Mouse (Mus musculus): ENCODE results near the gene Yipf1. TPM values are rescaled to one million over a fixed set of nuclear protein-coding genes. Genes with fewer than 3 reads are reported as not detected.

Gene Yipf1
- 73.0 and 82.7 TPM in 2 replicates for total RNA-seq (2015)
- total RNA-seq (2017), result 59.2 and 61.3 TPM in 2 replicates

- ATAC-seq (ENCODE audit: poor library complexity, severe bottlenecking), result peak; percentile 99
These were observed at the start of gene Yipf1 for GRCm38 (mm10) chr4:107313690-107314478. Gene Yipf1, plus strand, starts transcription at chr4:107314363.

- no peak for ATAC-seq (ENCODE audit: poor library complexity, severe bottlenecking)
These were observed 40.5 kb upstream of the Yipf1 start for GRCm38 (mm10) chr4:107273683-107274082.

- no peak for ATAC-seq (ENCODE audit: poor library complexity, severe bottlenecking)
These were observed 39.7 kb upstream of the Yipf1 start for GRCm38 (mm10) chr4:107274511-107274910.

GRCm38 (mm10) chr4:107278188-107278707 is 35.9 kb upstream of the Yipf1 start:
- no peak for ATAC-seq (ENCODE audit: poor library complexity, severe bottlenecking)

- no peak for ATAC-seq (ENCODE audit: poor library complexity, severe bottlenecking)
These were observed 33.2 kb upstream of the Yipf1 start for GRCm38 (mm10) chr4:107280843-107281475.

GRCm38 (mm10) chr4:107285446-107286200 is 28.5 kb upstream of the Yipf1 start:
- ATAC-seq (ENCODE audit: poor library complexity, severe bottlenecking), result peak; percentile 99

- ATAC-seq (ENCODE audit: poor library complexity, severe bottlenecking), result no peak
These were observed 27.8 kb upstream of the Yipf1 start for GRCm38 (mm10) chr4:107286386-107286785.

DNA sequence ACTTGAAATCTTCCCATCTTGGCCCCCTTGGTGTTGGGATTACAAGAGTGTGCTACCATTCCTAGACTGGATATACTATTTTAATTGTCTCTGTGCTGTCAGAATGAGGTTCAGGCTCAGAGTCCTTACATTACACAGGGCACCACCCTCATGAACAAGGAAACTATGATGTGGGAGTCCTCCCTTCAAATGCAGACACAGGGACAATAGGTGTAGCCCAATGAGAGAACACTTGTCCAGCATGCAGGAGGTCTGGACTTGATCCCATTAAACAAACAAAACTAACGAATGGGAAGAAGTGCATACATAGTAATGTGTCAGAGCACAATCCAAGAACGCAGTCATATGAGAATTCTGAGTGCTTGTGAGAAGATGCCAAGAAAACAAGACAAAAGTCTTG is 26.6 kb upstream of the Yipf1 start:
- no peak for ATAC-seq (ENCODE audit: poor library complexity, severe bottlenecking)

- no peak for ATAC-seq (ENCODE audit: poor library complexity, severe bottlenecking)
These were observed 22.4 kb upstream of the Yipf1 start for GRCm38 (mm10) chr4:107291611-107292272.

DNA sequence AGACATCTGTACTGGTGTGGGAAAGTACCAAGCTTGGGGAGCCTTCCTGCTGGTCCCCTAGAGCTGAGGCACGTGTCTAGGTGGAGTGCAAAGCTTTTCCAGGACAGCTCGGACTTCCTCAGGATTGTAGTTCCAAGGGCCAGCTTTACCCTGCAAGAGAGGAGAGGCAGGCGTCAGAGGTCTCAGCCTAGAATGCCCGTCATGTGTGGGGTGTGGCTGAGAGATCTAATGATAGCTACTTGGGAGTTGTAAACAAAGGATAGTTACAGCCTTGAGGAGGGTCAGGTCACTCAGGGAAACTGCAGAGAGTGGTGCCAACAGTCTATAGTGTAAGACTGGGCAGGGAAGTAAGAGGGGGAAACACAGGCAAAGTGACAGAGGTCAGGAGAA is 21.9 kb upstream of the Yipf1 start:
- ATAC-seq (ENCODE audit: poor library complexity, severe bottlenecking), result no peak

- no peak for ATAC-seq (ENCODE audit: poor library complexity, severe bottlenecking)
These were observed 16.0 kb upstream of the Yipf1 start for GRCm38 (mm10) chr4:107298071-107298606.

DNA sequence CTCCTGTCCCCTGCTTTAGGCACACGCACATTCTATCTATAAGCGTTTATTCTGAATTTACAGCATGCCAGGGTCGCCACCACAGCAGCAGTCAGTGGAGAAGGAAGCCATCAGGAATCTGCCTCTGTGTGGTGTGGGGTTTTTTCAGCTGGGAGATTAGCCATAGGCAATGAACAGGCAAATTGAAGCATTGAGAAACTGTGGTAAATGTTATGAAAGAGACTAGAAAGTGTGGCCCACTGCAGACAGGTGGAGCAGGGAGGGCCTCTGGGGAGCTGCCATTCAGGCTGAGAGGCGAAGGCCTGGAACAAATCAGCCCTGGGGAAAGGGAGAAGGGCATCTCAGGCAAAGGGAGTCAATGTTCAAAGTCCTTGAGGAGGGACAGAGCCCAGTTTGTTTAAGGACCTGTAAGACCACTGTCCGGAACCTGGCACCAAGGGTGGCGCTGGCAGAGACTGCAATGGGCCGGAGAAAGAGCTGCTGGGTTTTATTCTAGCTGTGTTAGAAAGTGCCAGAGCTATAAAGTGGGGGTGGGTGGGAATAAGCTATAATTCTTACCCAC is 14.3 kb upstream of the Yipf1 start:
- ATAC-seq (ENCODE audit: poor library complexity, severe bottlenecking), result peak; percentile 43

DNA sequence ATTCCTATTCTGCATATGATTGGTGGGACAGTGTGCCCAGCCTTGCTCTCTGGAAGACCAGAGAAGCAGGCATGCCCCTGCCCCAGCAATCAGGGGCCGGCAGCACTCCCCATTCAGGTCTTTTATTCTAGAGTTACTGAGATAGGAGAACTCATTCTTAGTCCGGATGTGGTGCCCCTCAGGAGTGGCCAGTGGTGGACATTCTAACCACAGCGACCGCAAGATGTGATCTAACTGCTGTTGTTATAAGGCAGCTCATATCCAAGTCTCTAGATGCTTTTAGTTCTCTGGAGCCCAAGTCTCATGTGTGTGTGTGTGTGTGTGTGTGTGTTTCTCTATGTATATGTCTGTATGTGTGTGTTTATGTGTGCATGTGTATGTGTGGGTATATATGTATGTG is 13.8 kb upstream of the Yipf1 start:
- peak; percentile 64 for ATAC-seq (ENCODE audit: poor library complexity, severe bottlenecking)

GRCm38 (mm10) chr4:107300902-107301555 is 13.1 kb upstream of the Yipf1 start:
- no peak for ATAC-seq (ENCODE audit: poor library complexity, severe bottlenecking)

- no peak for ATAC-seq (ENCODE audit: poor library complexity, severe bottlenecking)
These were observed 11.9 kb upstream of the Yipf1 start for GRCm38 (mm10) chr4:107302221-107302620.

- ATAC-seq (ENCODE audit: poor library complexity, severe bottlenecking), result peak; percentile 68
These were observed 11.3 kb upstream of the Yipf1 start for GRCm38 (mm10) chr4:107302832-107303231.

DNA sequence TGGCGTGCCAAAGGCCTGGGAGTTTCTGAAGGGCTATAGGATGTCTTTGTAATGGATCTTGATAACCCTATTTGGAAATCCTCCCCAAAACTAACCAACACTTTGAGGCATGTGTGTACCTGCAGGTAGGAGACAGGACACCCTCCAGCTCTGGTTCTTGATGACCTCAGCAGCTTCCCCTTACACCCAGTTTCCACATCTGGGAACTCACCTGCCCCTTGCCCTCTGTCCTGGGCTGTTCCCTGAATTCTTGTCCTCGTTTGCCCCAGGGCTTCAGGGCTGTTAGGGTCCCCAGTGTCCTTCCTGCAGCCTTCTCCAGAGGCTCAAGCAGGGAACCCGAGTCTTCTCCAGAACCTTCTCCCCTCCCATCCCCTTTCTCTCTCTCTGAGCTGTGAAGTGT is 10.6 kb upstream of the Yipf1 start:
- ATAC-seq (ENCODE audit: poor library complexity, severe bottlenecking), result no peak

- no peak for ATAC-seq (ENCODE audit: poor library complexity, severe bottlenecking)
These were observed 7.2 kb upstream of the Yipf1 start, which contains the start of gene Dio1 for GRCm38 (mm10) chr4:107306966-107307365. Gene Dio1, minus strand, starts transcription at chr4:107307169.

GRCm38 (mm10) chr4:107314479-107314805 is 279 bp downstream of the Yipf1 start:
- no peak for ATAC-seq (ENCODE audit: poor library complexity, severe bottlenecking)

DNA sequence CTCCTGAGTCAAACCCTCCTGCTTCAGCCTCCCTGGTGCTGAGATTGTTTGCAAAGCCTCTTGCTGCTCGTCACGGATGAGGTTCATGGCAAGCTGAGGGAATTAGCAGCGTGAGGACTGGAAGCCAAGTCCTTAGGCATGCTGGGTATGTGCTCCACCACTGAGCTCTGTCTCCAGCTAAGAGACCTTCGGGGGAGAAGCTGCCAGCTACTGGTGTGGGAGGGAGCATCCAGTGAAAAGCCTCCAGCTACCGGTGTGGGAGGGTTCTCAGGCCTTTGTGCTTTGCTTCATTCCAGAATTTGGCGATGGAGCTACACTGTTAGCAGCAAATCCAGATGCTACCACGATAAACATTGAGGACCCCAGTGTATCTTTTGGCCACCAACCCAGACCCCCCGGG is 4.5 kb downstream of the Yipf1 start:
- ATAC-seq (ENCODE audit: poor library complexity, severe bottlenecking), result no peak

All from megakaryocyte, adult 5-6 weeks (primary cell).